Mouse (Mus musculus) myocyte (in vitro differentiated cells): ENCODE measurements around the gene Ghrhr.

Source experiments
- POLR2A ChIP-seq: IDR thresholded peaks from one replicate; pipeline ENCODE4 v1.6.1; 2011; ENCODE audit warnings: low read depth, mild to moderate bottlenecking, control low read depth, moderate library complexity; ENCODE audit not compliant: insufficient read length
- POLR2AphosphoS2 ChIP-seq: IDR thresholded peaks from one replicate; pipeline ENCODE4 v1.6.1; 2011; ENCODE audit warnings: low read depth, control low read depth; ENCODE audit not compliant: insufficient read length
- SRF ChIP-seq: IDR thresholded peaks from one replicate; pipeline ENCODE4 v1.6.1; 2011; ENCODE audit warnings: low read depth; ENCODE audit not compliant: control insufficient read depth, insufficient read length
- USF1 ChIP-seq: IDR thresholded peaks from one replicate; pipeline ENCODE4 v1.6.1; 2011; ENCODE audit warnings: low read depth, mild to moderate bottlenecking, control low read depth, moderate library complexity

- TF ChIP-seq POLR2A (no peak), SRF (no peak), USF1 (no peak), POLR2AphosphoS2 (no peak)
Measured at GRCm38 (mm10) chr6:55355575-55355974, 20.5 kb upstream of the Ghrhr start.
